Mouse (Mus musculus): ENCODE data around the gene Plekhh3.
"Not testable (repeated sequence)": the region's sequence is repeated elsewhere in the genome, so short reads cannot be mapped to it uniquely, and the experiment has no call there.

Plekhh3 gene

GRCm38 (mm10) chr11:101133037-101133436 lies 38.1 kb downstream of the Plekhh3 start:
- in situ Hi-C loops (cut with MboI; ENCODE audit: unreplicated experiment in 2 of 2): loop anchor here (5.0 kb wide), 1 partner anchor 39 kb away; the partner anchor contains the start of genes Cntnap1 (in 2 of the 2) and Plekhh3 (in 2 of the 2)

GRCm38 (mm10) chr11:101131701-101132100 lies 39.5 kb downstream of the Plekhh3 start:
- in situ Hi-C loops (cut with MboI; ENCODE audit: unreplicated experiment in 2 of 2): loop anchor here (5.0 kb wide), 1 partner anchor 41 kb away; the partner anchor contains the start of genes Cntnap1 (in 2 of the 2) and Plekhh3 (in 2 of the 2)

DNA sequence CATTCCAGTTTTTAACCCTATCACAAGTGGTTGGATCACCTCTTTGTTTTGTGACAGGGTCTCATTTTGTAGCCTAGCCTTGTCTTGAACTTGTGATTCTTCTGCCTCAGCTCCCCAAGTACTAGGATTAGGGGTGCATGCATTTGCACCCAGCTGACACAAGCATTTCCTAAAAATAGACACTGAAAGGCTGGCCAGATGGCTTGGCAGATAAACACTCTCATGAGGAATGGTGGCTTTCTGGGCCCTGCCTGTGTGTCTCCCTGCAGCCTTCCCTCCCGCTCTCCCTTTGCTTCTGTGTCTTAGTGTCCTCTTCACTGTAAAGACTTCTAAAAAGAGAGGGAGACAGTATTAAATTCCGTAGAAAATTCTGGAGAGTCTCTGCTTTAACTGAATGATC lies 40.0 kb downstream of the Plekhh3 start:
- in situ Hi-C loops (cut with MboI; ENCODE audit: unreplicated experiment in 2 of 2): loop anchor here (5.0 kb wide), 1 partner anchor 41 kb away; the partner anchor contains the start of genes Cntnap1 (in 2 of the 2) and Plekhh3 (in 2 of the 2)

- in situ Hi-C loops (cut with MboI; ENCODE audit: unreplicated experiment in 2 of 2): loop anchor here (5.0 kb wide), 1 partner anchor 42 kb away; the partner anchor contains the start of genes Cntnap1 (in 2 of the 2) and Plekhh3 (in 2 of the 2)
Observed at GRCm38 (mm10) chr11:101130056-101130756, 40.9 kb downstream of the Plekhh3 start.

GRCm38 (mm10) chr11:101128996-101129577 lies 42.1 kb downstream of the Plekhh3 start:
- in situ Hi-C loops (cut with MboI; ENCODE audit: unreplicated experiment in 2 of 2): no loop called here

- in situ Hi-C loops (cut with MboI; ENCODE audit: unreplicated experiment in 2 of 2): no loop called here
Observed at GRCm38 (mm10) chr11:101127075-101127474, 44.1 kb downstream of the Plekhh3 start.

DNA sequence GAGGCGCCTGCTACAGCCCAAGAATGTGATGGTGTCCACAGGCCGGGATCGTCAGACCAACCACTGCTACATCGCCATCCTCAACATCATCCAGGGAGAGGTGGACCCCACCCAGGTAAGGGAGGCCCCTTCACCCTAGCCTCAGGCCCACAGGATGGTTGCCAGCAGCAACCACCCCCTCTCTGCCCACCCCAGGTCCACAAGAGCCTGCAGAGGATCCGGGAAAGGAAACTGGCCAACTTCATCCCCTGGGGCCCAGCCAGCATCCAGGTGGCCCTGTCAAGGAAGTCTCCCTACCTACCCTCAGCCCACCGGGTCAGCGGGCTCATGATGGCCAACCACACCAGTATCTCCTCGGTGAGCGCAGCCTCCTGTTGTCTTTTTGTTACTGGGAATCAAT lies 46.1 kb downstream of the Plekhh3 start:
- in situ Hi-C loops (cut with MboI; ENCODE audit: unreplicated experiment in 2 of 2): not testable (repeated sequence)

GRCm38 (mm10) chr11:101124494-101124893 lies 46.7 kb downstream of the Plekhh3 start:
- in situ Hi-C loops (cut with MboI; ENCODE audit: unreplicated experiment in 2 of 2): not testable (repeated sequence)

DNA sequence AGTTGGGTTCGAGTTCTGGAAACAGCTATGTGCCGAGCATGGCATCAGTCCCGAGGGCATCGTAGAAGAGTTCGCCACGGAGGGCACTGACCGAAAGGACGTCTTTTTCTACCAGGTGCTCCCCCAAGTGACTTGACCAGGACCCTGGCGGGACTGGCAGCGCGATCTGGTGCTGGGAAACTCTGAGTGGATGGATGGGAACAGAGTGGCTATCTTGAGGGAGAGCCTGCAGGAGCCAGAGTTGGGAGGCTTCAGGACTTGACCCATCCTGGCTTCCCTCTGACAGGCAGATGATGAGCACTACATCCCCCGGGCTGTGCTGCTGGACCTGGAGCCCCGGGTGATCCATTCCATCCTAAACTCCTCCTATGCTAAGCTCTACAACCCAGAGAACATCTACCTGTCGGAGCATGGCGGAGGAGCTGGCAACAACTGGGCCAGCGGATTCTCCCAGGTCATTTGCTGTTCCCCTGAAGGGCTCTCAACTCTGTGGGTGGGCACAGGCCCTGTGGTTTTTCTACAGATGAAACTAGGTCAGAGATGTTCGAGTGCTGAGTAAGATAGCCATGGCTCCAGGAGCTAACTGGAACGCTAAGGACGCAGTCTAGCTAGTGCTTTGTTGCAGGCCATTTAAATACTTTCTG lies 50.5 kb downstream of the Plekhh3 start:
- in situ Hi-C loops (cut with MboI; ENCODE audit: unreplicated experiment in 2 of 2): no loop called here

- in situ Hi-C loops (cut with MboI; ENCODE audit: unreplicated experiment in 2 of 2): loop anchor here in 1 of 2 experiments (5.0 kb wide), 1 partner anchor 38 kb away; the partner anchor contains the start of gene Coasy
Observed at GRCm38 (mm10) chr11:101119761-101120544, 51.2 kb downstream of the Plekhh3 start, which contains the start of the genes Retreg3 and Tubg1. Retreg3 (minus strand) TSS chr11:101119893. Tubg1 (plus strand) TSS chr11:101119938.

- in situ Hi-C loops (cut with MboI; ENCODE audit: unreplicated experiment in 2 of 2): loop anchor here in 1 of 2 experiments (5.0 kb wide), 1 partner anchor 37 kb away; the partner anchor contains the start of gene Coasy
Observed at GRCm38 (mm10) chr11:101119131-101119760, 51.9 kb downstream of the Plekhh3 start.

GRCm38 (mm10) chr11:101118105-101118504 lies 53.0 kb downstream of the Plekhh3 start:
- in situ Hi-C loops (cut with MboI; ENCODE audit: unreplicated experiment in 2 of 2): loop anchor here in 1 of 2 experiments (5.0 kb wide), 1 partner anchor 36 kb away; the partner anchor contains the start of gene Coasy

DNA sequence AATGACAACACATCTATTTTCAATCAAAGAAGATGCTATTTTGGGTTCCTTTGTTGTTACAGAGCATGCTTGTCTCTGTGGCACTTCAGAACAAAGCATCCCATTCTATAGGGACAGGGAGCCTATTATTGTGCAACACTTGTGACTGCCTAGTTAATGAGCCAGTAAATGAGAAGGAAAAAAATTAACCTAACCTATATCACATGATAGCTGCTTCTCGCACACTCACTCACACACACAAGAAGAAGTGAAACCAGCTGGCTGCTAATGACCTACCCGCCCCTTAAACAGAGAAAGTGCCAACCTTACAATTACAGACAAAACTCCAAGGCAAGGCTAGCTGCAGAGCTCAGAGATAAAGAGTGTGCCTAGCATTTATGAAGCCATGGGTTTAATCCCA lies 55.6 kb downstream of the Plekhh3 start:
- in situ Hi-C loops (cut with MboI; ENCODE audit: unreplicated experiment in 2 of 2): loop anchor here in 1 of 2 experiments (5.0 kb wide), 1 partner anchor 33 kb away; the partner anchor contains the start of gene Coasy

Measured in v-Abl transformed pro-B cells (cell line).